Mouse (Mus musculus) olfactory bulb, adult 2 months (tissue): ENCODE results near the gene Gas2.

ENCODE experiments used
- CTCF ChIP-seq: fragments of 200-500 bp; IDR thresholded peaks from 2 replicates; pipeline ENCODE4 v1.5.1; 2012; ENCODE audit warnings: low read depth, mild to moderate bottlenecking, low read length, moderate library complexity; ENCODE audit not compliant: insufficient read depth
- POLR2A ChIP-seq: fragments of 200-500 bp; IDR thresholded peaks from 2 replicates; pipeline ENCODE4 v1.6.1; 2012; ENCODE audit warnings: mild to moderate bottlenecking, low read depth, low read length, moderate library complexity; ENCODE audit not compliant: insufficient read depth

GRCm38 (mm10) chr7:52022039-52022438, 160.2 kb downstream of the Gas2 start:
- TF ChIP-seq CTCF = no peak
- TF ChIP-seq POLR2A = no peak
